ENCODE assay signal across 8 mouse cellular contexts in the genomic region with DNA sequence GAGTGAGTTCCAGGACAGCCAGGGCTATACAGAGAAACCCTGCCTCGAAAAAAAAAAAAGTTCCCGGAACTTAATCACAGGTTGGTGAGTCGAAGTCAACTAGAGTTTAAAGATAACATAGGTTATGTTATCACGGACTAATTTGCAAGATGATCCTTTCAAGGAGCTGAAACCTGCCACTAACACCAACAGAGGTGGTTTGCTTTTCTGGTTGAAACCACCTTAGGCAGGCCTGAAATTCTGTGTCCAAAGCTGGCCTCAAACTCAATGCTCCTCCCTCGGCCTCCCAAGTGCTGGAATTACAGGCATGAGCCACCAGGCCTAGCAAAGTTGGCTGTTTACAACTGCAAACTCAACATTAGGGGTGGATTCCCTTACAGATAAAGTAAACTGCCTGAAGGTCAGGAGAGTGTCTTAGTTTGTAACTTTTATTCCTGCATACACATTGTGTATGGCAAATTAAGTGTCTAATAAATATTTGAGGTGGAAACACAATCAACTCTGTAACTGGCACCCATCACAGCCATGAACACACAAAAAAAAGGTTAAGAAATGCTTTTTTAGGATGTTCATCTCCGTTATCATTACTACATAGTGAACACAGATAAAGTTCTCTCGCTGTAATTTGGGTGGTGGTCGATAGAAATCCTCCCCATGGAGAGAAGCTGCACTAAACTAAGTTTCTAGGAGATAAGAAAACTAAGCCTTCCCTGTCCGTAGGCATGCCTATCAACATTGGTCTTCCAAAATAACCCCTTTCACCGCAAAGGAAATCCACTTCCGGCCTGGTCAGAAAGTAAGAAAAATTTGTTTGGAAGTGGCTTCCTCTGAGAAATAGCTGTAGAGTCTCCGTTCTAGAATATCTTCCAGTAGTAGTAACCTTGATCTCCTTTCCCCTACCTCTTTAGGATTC. TPM values are rescaled to one million over a fixed set of nuclear protein-coding genes. Genes with fewer than 3 reads are reported as not detected.
DNase-seq lines count a peak whose midpoint lies in the region; ATAC-seq and TF ChIP-seq lines count a peak whose summit lies in the region.

No protein-coding gene starts in this region.

- intact Hi-C loops in left cerebral cortex, postnatal 10 days (cut with DNase I), result no loop called here

- H3K36me3 ChIP-seq in lung, postnatal 0 days (ENCODE audit: insufficient read depth, low read length), result no peaks in the 10 kb centered on the region
- H3K36me3 ChIP-seq in embryonic facial prominence, embryonic 10.5 days (replicated peaks), result peaks cover 17% of the 10 kb centered on the region
- H3K36me3 ChIP-seq in hindbrain, embryonic 10.5 days, result peaks cover 21% of the 10 kb centered on the region; the same call in 1 of the 2 replicates
- no peaks in the 10 kb centered on the region for H3K36me3 ChIP-seq in macrophage (ENCODE audit: inconsistent target)

- TF ChIP-seq EP300 in lung, postnatal 0 days (IDR thresholded peaks at IDR 0.05), result no peak

- peak overlapping the region; percentile 64 for H3K4me3 ChIP-seq in lung, postnatal 0 days (ENCODE audit: low read depth, low read length)
- H3K4me3 ChIP-seq in embryonic facial prominence, embryonic 10.5 days, result peak overlapping the region; percentile 86
- H3K4me3 ChIP-seq in hindbrain, embryonic 10.5 days, result peak overlapping the region; percentile 86
- H3K4me3 ChIP-seq in macrophage (ENCODE audit: inconsistent target), result peak overlapping the region; percentile 92

- no peak overlapping the region for H3K9ac ChIP-seq in lung, postnatal 0 days (replicated peaks; ENCODE audit: low read depth)

- WGBS in lung, postnatal 0 days, result 44% methylated on average over 12 of the region's 12 CpGs
- 58% methylated on average over 12 of the region's 12 CpGs for WGBS in embryonic facial prominence, embryonic 10.5 days
- 61% methylated on average over 12 of the region's 12 CpGs for WGBS in hindbrain, embryonic 10.5 days
- 24% methylated on average over 11 of the region's 12 CpGs for WGBS in macrophage (ENCODE audit: missing documents)

- H3K4me2 ChIP-seq in lung, postnatal 0 days (replicated peaks; ENCODE audit: low read depth, low read length), result peak overlapping the region; percentile 76

- H3K27ac ChIP-seq in lung, postnatal 0 days (ENCODE audit: low read length), result peak overlapping the region; percentile 49; the same call in 1 of the 2 replicates
- peak overlapping the region; percentile 92 for H3K27ac ChIP-seq in embryonic facial prominence, embryonic 10.5 days (replicated peaks)
- H3K27ac ChIP-seq in hindbrain, embryonic 10.5 days, result peak overlapping the region; percentile 94
- peak overlapping the region; percentile 88 for H3K27ac ChIP-seq in macrophage

- no peak for TF ChIP-seq CTCF in lung, postnatal 0 days (IDR thresholded peaks at IDR 0.05)

- no peak for ATAC-seq in lung, postnatal 0 days
- ATAC-seq in frontal cortex, adult (ENCODE audit: low TSS enrichment), result no peak

- H3K27me3 ChIP-seq in lung, postnatal 0 days (replicated peaks; ENCODE audit: insufficient read depth, low read length), result no peaks in the 10 kb centered on the region
- no peaks in the 10 kb centered on the region for H3K27me3 ChIP-seq in embryonic facial prominence, embryonic 10.5 days (replicated peaks; ENCODE audit: low read depth, poor library complexity, severe bottlenecking)
- H3K27me3 ChIP-seq in hindbrain, embryonic 10.5 days (ENCODE audit: insufficient read depth, poor library complexity, severe bottlenecking), result no peaks in the 10 kb centered on the region

- DNase-seq in lung, postnatal 0 days (ENCODE audit: low spot score), result no peak
- DNase-seq in lung, postnatal 25 days (ENCODE audit: low spot score), result no peak
- no peak for DNase-seq in embryonic facial prominence, embryonic 10.5 days (ENCODE audit: low spot score)
- no peak for DNase-seq in hindbrain, embryonic 10.5 days (ENCODE audit: low spot score)
- DNase-seq in thymus, postnatal 14 days, result peak; percentile 11
- DNase-seq in left cerebral cortex, postnatal 10 days (ENCODE audit: extremely low spot score in 1 of 2, low spot score in 2 of 2), result no peak

- peaks cover 3% of the 10 kb centered on the region; the same call in 1 of the 2 replicates for H3K4me1 ChIP-seq in lung, postnatal 0 days (ENCODE audit: insufficient read depth, low read depth, low read length)
- peaks cover 44% of the 10 kb centered on the region for H3K4me1 ChIP-seq in embryonic facial prominence, embryonic 10.5 days
- H3K4me1 ChIP-seq in hindbrain, embryonic 10.5 days (replicated peaks), result peaks cover 44% of the 10 kb centered on the region

- no peaks in the 10 kb centered on the region for H3K9me3 ChIP-seq in lung, postnatal 0 days (ENCODE audit: low read length)
- H3K9me3 ChIP-seq in embryonic facial prominence, embryonic 10.5 days, result no peaks in the 10 kb centered on the region
- H3K9me3 ChIP-seq in hindbrain, embryonic 10.5 days, result no peaks in the 10 kb centered on the region

- H3K79me2 ChIP-seq in macrophage (ENCODE audit: inconsistent target), result peaks cover 73% of the 10 kb centered on the region

RNA-seq across cellular contexts. Expression of gene Snx1, which starts 0.6 kb away (rescaled TPM):
- 108 and 112 TPM in 2 replicates for polyA plus RNA-seq in lung, postnatal 0 days (2015; fragmentation: Nextera tagmentation; extraction: Ambion mirVana)
- 124 and 129 TPM in 2 replicates for polyA plus RNA-seq in embryonic facial prominence, embryonic 10.5 days (2016; fragmentation: Nextera tagmentation; extraction: Ambion mirVana)
- 128 and 136 TPM in 2 replicates for polyA plus RNA-seq in hindbrain, embryonic 10.5 days (2016; fragmentation: Nextera tagmentation; extraction: Ambion mirVana)
- 100 to 1,000 TPM; 104 to 309 (median 220) TPM for total RNA-seq in macrophage (2018; cell fraction: chromatin; rRNA removed)
- total RNA-seq in macrophage (2018; cell fraction: cytosol; rRNA removed), result 100 to 1,000 TPM; 105 to 155 (median 123) TPM
- total RNA-seq in macrophage (2018; cell fraction: nucleus; rRNA removed), result 100 to 1,000 TPM in 20 of 26 experiments, 10 to 100 TPM in 6; 71.5 to 171 (median 129) TPM
- polyA plus RNA-seq in macrophage (2018), result 126 to 191 TPM (median 168 TPM) in 3 replicates
- 10 to 100 TPM; 43.6 to 44.9 TPM for total RNA-seq in left cerebral cortex, postnatal 10 days (2021)

RNA-seq across cellular contexts. Expression of gene Ciao2a, which starts 0.6 kb away (rescaled TPM):
- polyA plus RNA-seq in lung, postnatal 0 days (2015; fragmentation: Nextera tagmentation; extraction: Ambion mirVana), result 110 and 111 TPM in 2 replicates
- 159 and 162 TPM in 2 replicates for polyA plus RNA-seq in embryonic facial prominence, embryonic 10.5 days (2016; fragmentation: Nextera tagmentation; extraction: Ambion mirVana)
- polyA plus RNA-seq in hindbrain, embryonic 10.5 days (2016; fragmentation: Nextera tagmentation; extraction: Ambion mirVana), result 138 and 149 TPM in 2 replicates
- total RNA-seq in macrophage (2018; cell fraction: chromatin; rRNA removed), result 10 to 100 TPM in 18 of 26 experiments, 1 to 10 TPM in 8; 2.2 to 32.9 (median 14.5) TPM
- total RNA-seq in macrophage (2018; cell fraction: cytosol; rRNA removed), result 100 to 1,000 TPM in 25 of 26 experiments, 10 to 100 TPM in 1; 91.5 to 198 (median 136) TPM
- 10 to 100 TPM; 14.9 to 83.4 (median 40.0) TPM for total RNA-seq in macrophage (2018; cell fraction: nucleus; rRNA removed)
- 103 to 211 TPM (median 123 TPM) in 3 replicates for polyA plus RNA-seq in macrophage (2018)
- total RNA-seq in left cerebral cortex, postnatal 10 days (2021), result 10 to 100 TPM; 25.9 to 26.0 TPM

RNA-seq across cellular contexts. Expression of gene Dapk2, which starts 32.2 kb away (rescaled TPM):
- polyA plus RNA-seq in lung, postnatal 0 days (2015; fragmentation: Nextera tagmentation; extraction: Ambion mirVana), result 60.9 and 66.6 TPM in 2 replicates
- 5.3 and 5.8 TPM in 2 replicates for polyA plus RNA-seq in embryonic facial prominence, embryonic 10.5 days (2016; fragmentation: Nextera tagmentation; extraction: Ambion mirVana)
- 3.5 and 5.1 TPM in 2 replicates for polyA plus RNA-seq in hindbrain, embryonic 10.5 days (2016; fragmentation: Nextera tagmentation; extraction: Ambion mirVana)
- not detected for total RNA-seq in macrophage (2018; cell fraction: chromatin; rRNA removed)
- under 1 TPM in 7 of 26 experiments, not detected in 19; 0.09 to 0.22 (median 0.09) TPM for total RNA-seq in macrophage (2018; cell fraction: cytosol; rRNA removed)
- not detected for total RNA-seq in macrophage (2018; cell fraction: nucleus; rRNA removed)
- 0.07 TPM in 1 of 3 replicates, not detected in the others for polyA plus RNA-seq in macrophage (2018)
- 1 to 10 TPM; 2.1 to 3.2 TPM for total RNA-seq in left cerebral cortex, postnatal 10 days (2021)

RNA-seq across cellular contexts. Expression of gene Snx22, which starts 56.3 kb away (rescaled TPM):
- 25.7 and 28.3 TPM in 2 replicates for polyA plus RNA-seq in lung, postnatal 0 days (2015; fragmentation: Nextera tagmentation; extraction: Ambion mirVana)
- polyA plus RNA-seq in embryonic facial prominence, embryonic 10.5 days (2016; fragmentation: Nextera tagmentation; extraction: Ambion mirVana), result 3.6 and 3.7 TPM in 2 replicates
- polyA plus RNA-seq in hindbrain, embryonic 10.5 days (2016; fragmentation: Nextera tagmentation; extraction: Ambion mirVana), result 3.5 and 4.6 TPM in 2 replicates
- not detected for total RNA-seq in macrophage (2018; cell fraction: chromatin; rRNA removed)
- total RNA-seq in macrophage (2018; cell fraction: cytosol; rRNA removed), result under 1 TPM; 0.06 to 0.75 (median 0.25) TPM
- under 1 TPM in 6 of 26 experiments, not detected in 20; 0.23 to 0.48 (median 0.31) TPM for total RNA-seq in macrophage (2018; cell fraction: nucleus; rRNA removed)
- polyA plus RNA-seq in macrophage (2018), result 0.29 to 1.3 TPM (median 0.46 TPM) in 3 replicates
- total RNA-seq in left cerebral cortex, postnatal 10 days (2021), result 1 to 10 TPM; 4.6 to 4.9 TPM
